Mouse (Mus musculus) G1E (cell line): ENCODE data around the gene Myh11.

Experiments
- CTCF ChIP-seq: IDR thresholded peaks from 2 replicates; pipeline ENCODE4 v1.5.1; 2012; ENCODE audit warnings: low read depth, low read length, inconsistent platforms, mixed read lengths
- GATA1 ChIP-seq: IDR thresholded peaks from 2 replicates; pipeline ENCODE4 v1.6.1; 2012; ENCODE audit warnings: borderline replicate concordance, low read length, inconsistent platforms, mixed read lengths
- GATA2 ChIP-seq: IDR thresholded peaks from 2 replicates; pipeline ENCODE4 v1.6.1; 2012; ENCODE audit warnings: low read depth, low read length, inconsistent platforms, borderline replicate concordance
- POLR2AphosphoS5 ChIP-seq: IDR thresholded peaks from 2 replicates; pipeline ENCODE4 v1.6.1; 2012; ENCODE audit warnings: low read depth, low read length, inconsistent platforms; ENCODE audit not compliant: insufficient replicate concordance

DNA sequence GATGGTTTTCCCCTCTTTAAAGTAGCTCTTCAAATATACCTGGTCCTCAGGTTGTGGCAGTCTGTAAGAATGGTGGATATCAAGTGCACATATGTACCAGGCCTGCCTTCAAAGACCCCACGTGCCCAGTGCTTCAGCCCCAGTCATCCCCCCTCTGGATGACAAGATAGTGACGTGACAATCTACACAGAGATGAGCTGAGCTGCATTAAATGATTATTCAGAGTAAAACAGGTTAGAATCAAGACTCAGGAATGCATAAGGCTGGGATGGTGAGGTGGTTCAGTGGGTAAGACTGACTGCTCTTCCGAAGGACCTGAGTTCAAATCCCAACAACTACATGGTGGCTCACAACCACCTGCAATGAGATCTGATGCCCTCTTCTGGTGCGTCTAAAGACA is 6.6 kb upstream of the Myh11 start:
- TF ChIP-seq GATA1: no peak
- TF ChIP-seq CTCF: no peak
- TF ChIP-seq GATA2: no peak
- no peak for TF ChIP-seq POLR2AphosphoS5
